Mouse (Mus musculus) heart, postnatal 0 days (tissue): ENCODE measurements around the gene Plcxd3.

Source experiments
- CTCF ChIP-seq: IDR thresholded peaks from 2 replicates; pipeline ENCODE4 v1.5.1; 2016; ENCODE audit warnings: antibody characterized with exemption, control low read depth, low read depth
- EP300 ChIP-seq: IDR thresholded peaks from 2 replicates; pipeline ENCODE4 v1.6.1; 2016; ENCODE audit warnings: antibody characterized with exemption, low read depth

- TF ChIP-seq CTCF (no peak), EP300 (no peak)
These were observed 230.3 kb downstream of the Plcxd3 start for GRCm38 (mm10) chr15:4605630-4606029.
